Mouse (Mus musculus) erythroblast, embryonic 14.5 days (primary cell): ENCODE results near the gene Gmds.

ENCODE experiments used
- GATA1 ChIP-seq: IDR thresholded peaks from 2 replicates; pipeline ENCODE4 v1.6.1; 2012; ENCODE audit warnings: low read length, inconsistent platforms, mixed read lengths
- TAL1 ChIP-seq: IDR thresholded peaks from 3 replicates; pipeline ENCODE4 v1.6.1; 2012; ENCODE audit warnings: low read length, inconsistent platforms, mixed read lengths

DNA sequence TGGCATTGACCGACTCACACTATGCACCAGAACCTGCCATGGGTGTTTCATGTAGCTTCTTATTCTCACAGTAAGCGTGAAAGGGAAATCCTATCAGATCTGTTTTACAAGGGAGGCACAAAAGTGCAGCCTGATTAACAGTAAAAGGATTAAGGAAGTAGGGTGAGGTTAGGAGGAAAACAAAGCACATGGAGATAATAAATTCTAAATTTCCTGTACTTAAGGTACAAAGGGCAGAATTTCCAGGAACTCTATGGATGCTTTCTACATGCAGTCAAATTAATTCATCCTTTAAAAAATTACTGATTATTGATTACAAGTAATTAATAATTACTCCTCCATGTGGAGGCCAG is 34.0 kb upstream of the Gmds start:
- TF ChIP-seq TAL1, result no peak
- no peak for TF ChIP-seq GATA1
